Mouse (Mus musculus): Measurements from ENCODE around the gene Gak.

DNA sequence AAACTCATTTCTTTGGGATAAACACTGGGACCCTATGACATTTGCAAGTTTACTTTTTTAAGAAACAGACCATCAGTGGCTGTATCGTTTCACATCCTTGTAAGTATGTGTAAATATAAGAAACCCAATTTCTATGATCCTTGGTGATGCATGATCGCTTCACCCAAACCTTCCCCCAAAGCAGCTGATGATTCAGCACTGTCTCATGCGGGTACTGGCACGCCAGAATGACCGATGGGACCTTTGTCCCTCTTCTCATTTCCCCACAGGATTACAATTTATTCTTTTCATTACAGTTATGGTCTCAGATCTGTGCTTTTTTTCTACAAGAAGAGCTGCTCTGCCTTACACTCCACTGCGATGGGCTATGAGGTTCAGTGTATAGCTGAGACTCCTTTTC lies 56.5 kb downstream of the Gak start:
- no peak for TF ChIP-seq ZNF384 (IDR thresholded peaks at IDR 0.05; ENCODE audit: low read depth, low read length)
- no peak for TF ChIP-seq MAFK (IDR thresholded peaks at IDR 0.05; ENCODE audit: insufficient read depth, low read depth, low read length)
- no peak for TF ChIP-seq CHD2 (IDR thresholded peaks at IDR 0.05; ENCODE audit: low read depth, low read length)

Data from ES-E14 (cell line).